Mouse (Mus musculus) neural tube, embryonic 15.5 days (tissue): ENCODE results near the gene Hrasls. TPM values are rescaled to one million over a fixed set of nuclear protein-coding genes. Genes with fewer than 3 reads are reported as not detected.

Experiments
- ATAC-seq: fragments of 200-750 bp; cut with Nextera tagmentation; 2 replicates; pipeline ENCODE4 v1.8.0; 2017; ENCODE audit warnings: mild to moderate bottlenecking, moderate TSS enrichment, moderate library complexity; ENCODE audit not compliant: low FRiP score
- H3K27ac ChIP-seq: fragments of 300-500 bp; sonication (generic); replicated peaks from 2 replicates; pipeline ENCODE4 v1.5.1; 2015; ENCODE audit warnings: mild to moderate bottlenecking, inconsistent platforms
- H3K27me3 ChIP-seq: fragments of 300-500 bp; sonication (generic); replicated peaks from 2 replicates; pipeline ENCODE4 v1.6.1; 2015; ENCODE audit warnings: inconsistent platforms
- H3K36me3 ChIP-seq: fragments of 300-500 bp; sonication (generic); 2 replicates; pipeline ENCODE4 v1.6.1; 2015; ENCODE audit warnings: inconsistent platforms
- H3K4me1 ChIP-seq: fragments of 300-500 bp; sonication (generic); 2 replicates; pipeline ENCODE4 v1.6.1; 2015; ENCODE audit warnings: inconsistent platforms
- H3K4me2 ChIP-seq: fragments of 300-500 bp; sonication (generic); 2 replicates; pipeline ENCODE4 v1.6.1; 2015; ENCODE audit warnings: inconsistent platforms, mild to moderate bottlenecking, moderate library complexity
- H3K4me3 ChIP-seq: fragments of 300-500 bp; sonication (generic); replicated peaks from 2 replicates; pipeline ENCODE4 v1.5.1; 2015; ENCODE audit warnings: mild to moderate bottlenecking, inconsistent platforms
- H3K9ac ChIP-seq: fragments of 300-500 bp; sonication (generic); replicated peaks from 2 replicates; pipeline ENCODE4 v1.6.1; 2015; ENCODE audit warnings: mild to moderate bottlenecking, inconsistent platforms
- H3K9me3 ChIP-seq: fragments of 300-500 bp; sonication (generic); replicated peaks from 2 replicates; pipeline ENCODE4 v1.6.1; 2016; ENCODE audit warnings: inconsistent platforms
- WGBS: fragments of 180-500 bp; shearing (Covaris S2); methylation state at CpG from one replicate; pipeline ENCODE4 v1.1.7; 2015; ENCODE audit warnings: mixed read lengths; 5-methylcytosine and 5-hydroxymethylcytosine counted together
- polyA plus RNA-seq: library from polyadenylated mRNA; unstranded; fragments of >200 nt; fragmentation: Nextera tagmentation; extraction: Ambion mirVana; gene quantifications from 2 replicates; pipeline ENCODE4 v1.2.1, GENCODE M21; 2015

The Hrasls gene
- polyA plus RNA-seq, 1 experiment from 2014 or later, result 4.7 TPM

DNA sequence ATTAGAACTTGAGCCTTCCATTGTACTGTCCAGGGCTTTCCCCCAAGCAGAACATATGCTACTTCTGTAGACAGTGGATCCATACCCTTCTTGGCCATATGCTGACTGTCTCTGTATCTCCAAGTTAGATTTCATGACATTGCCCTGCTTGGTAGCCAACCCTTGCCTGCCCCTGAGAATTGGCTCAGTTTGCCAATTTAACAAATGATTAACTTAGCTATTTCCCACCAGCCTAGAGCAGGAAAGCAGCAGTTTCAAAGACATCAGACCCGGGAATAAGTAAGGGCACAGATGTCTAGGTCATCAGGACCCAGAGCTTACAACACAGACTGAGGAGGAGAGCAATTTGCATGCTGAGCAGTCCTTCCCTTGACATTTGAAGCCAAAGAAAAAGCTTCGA, 3.9 kb upstream of the Hrasls start:
- 21% methylated on average over 2 of the region's 2 CpGs for WGBS
- Histone ChIP-seq H3K27me3 (no peaks in the 10 kb centered on the region), H3K27ac (peak overlapping the region; percentile 25; the same call in 1 of the 2 replicates), H3K4me1 (peaks cover 22% of the 10 kb centered on the region), H3K9me3 (no peaks in the 10 kb centered on the region), H3K4me2 (no peak overlapping the region), H3K36me3 (no peaks in the 10 kb centered on the region), H3K4me3 (no peak overlapping the region), H3K9ac (no peak overlapping the region)
- no peak for ATAC-seq

DNA sequence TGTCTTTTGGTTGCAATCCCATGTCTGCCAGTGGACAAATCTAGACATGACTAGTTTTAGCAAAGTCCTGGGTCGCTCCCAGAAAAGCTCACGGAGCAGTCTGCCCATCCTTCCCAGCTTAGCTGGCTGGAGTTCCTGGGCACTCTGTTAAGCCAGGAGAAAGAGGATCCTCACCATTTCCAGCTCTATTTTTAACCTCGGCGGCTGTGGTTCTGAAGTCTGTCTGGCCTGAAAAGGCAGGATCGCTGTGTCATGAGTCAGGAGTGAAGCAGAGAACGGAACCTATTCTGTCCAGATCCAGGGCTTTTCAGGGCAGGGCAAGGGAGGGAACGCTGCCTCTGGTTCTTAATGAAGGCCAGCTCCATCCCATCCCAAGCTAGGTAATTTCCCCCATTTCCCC, 654 bp upstream of the Hrasls start:
- Histone ChIP-seq H3K36me3 (no peaks in the 10 kb centered on the region), H3K4me2 (no peak overlapping the region), H3K9ac (no peak overlapping the region), H3K4me3 (no peak overlapping the region), H3K27ac (no peak overlapping the region), H3K4me1 (peaks cover 29% of the 10 kb centered on the region), H3K9me3 (no peaks in the 10 kb centered on the region), H3K27me3 (no peaks in the 10 kb centered on the region)
- ATAC-seq, result no peak
- 81% methylated on average over 7 of the region's 7 CpGs for WGBS

DNA sequence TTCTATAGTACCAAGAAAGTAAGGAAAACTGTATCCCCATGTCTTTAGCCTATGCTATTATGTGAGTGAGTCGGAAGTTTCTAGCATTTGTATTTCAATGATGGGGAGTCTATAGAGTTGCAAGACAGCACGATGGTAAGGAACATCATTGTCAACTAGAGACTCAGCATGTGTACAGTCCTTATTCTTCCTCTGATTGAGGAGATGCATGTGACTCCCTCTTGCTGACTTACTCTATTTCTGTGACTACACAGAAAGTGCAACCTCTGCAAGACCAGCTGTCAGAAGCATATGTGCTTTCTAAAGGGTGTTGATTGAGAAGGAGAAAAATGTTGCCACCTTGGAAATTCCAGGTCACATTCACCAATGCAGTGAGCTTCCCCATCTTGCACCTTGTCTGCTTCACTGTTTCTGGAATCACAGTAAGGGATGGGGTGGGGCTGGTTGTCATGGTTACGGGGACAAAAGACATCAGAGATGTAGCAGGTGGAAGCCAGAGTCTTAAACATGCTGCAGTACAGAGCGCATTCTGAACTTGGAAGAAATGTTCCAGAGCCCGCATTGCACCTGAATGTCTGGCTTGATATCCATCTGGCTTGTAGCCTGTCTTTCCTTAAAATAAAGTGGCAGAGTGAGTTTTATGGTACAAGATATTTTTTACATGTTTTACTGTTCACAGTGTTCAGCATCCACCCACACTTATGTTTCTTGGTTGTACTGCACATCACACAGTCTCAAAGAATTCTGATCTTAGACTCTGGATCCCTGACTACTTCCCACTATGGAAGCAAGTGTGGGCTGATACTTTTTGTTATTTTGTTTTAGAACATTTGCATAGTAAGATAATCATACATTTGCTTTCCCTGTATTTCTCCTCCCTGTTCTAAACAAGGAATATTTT, 7.2 kb downstream of the Hrasls start:
- no peak overlapping the region for H3K4me3 ChIP-seq
- H3K27ac ChIP-seq, result 0 out of 2 replicates have a peak overlapping the region, but pooled peaks have one; percentile 19
- no peaks in the 10 kb centered on the region for H3K27me3 ChIP-seq
- 71% methylated on average over 5 of the region's 5 CpGs for WGBS
- H3K4me2 ChIP-seq, result no peak overlapping the region
- ATAC-seq, result peak; percentile 75; the same call in 1 of the 2 replicates
- no peaks in the 10 kb centered on the region for H3K36me3 ChIP-seq
- no peak overlapping the region for H3K9ac ChIP-seq
- H3K9me3 ChIP-seq, result no peaks in the 10 kb centered on the region
- peaks cover 5% of the 10 kb centered on the region; the same call in 1 of the 2 replicates for H3K4me1 ChIP-seq

DNA sequence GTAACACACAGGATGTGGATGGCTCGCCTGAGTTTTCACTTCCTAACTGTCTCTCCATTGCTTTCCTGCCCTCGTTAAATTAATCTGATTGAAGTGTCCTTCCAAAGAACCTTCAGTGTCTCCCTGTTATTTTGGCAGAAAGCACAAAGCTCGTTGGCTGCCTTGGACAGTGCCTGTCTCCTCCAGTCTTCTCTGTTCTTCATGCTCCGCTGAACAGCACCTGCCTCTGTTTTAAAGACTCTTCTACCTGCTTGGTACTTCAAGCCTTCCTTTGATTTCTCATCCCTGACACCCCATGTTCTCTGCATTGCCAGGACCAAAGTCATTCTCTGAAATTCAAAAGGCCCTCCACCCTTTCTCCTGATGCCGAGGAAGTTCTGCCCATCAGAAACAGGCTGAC, 26.5 kb downstream of the Hrasls start:
- Histone ChIP-seq H3K9me3 (no peaks in the 10 kb centered on the region), H3K4me1 (no peaks in the 10 kb centered on the region), H3K4me3 (no peak overlapping the region), H3K27me3 (no peaks in the 10 kb centered on the region), H3K36me3 (no peaks in the 10 kb centered on the region), H3K9ac (no peak overlapping the region), H3K4me2 (no peak overlapping the region), H3K27ac (no peak overlapping the region)
- ATAC-seq, result no peak
- 84% methylated on average over 5 of the region's 5 CpGs for WGBS

DNA sequence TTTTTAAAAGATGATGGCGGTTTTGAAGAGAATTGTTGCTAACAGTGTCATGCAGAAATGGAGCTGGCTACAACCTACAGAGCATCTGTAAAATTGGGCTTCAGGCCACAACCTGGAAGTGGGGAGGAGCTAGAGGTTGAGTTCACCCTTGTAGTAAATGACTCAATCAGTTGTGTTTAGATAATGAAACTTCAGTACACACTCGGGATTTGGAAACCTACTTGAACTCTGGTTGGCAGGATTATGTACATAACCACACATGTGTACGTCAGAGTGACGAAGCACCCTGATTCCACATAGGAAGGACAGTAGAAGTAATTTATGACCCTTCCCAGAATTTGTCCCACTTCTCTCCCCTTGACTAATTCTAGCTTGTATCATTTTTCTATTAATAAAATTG, 44.8 kb downstream of the Hrasls start:
- H3K4me1 ChIP-seq, result no peaks in the 10 kb centered on the region
- H3K4me2 ChIP-seq, result no peak overlapping the region
- H3K4me3 ChIP-seq, result no peak overlapping the region
- no peak for ATAC-seq
- H3K27me3 ChIP-seq, result no peaks in the 10 kb centered on the region
- H3K36me3 ChIP-seq, result no peaks in the 10 kb centered on the region
- no peak overlapping the region for H3K9ac ChIP-seq
- no peaks in the 10 kb centered on the region for H3K9me3 ChIP-seq
- WGBS, result 89% methylated on average over 4 of the region's 4 CpGs
- no peak overlapping the region for H3K27ac ChIP-seq

Other genes with a start within 250 kb of the Hrasls start
- gene Atp13a5, start 169.0 kb downstream of the Hrasls start, polyA plus RNA-seq, result 1.0 and 1.4 TPM in 2 replicates